Mouse (Mus musculus): ENCODE data around the gene P4hb. TPM values are rescaled to one million over a fixed set of nuclear protein-coding genes. Genes with fewer than 3 reads are reported as not detected.

The P4hb gene
- polyA plus RNA-seq, 1 experiment from 2014 or later: 259 TPM

- Histone ChIP-seq H3K9me3 (no peaks in the 10 kb centered on the region), H3K36me3 (replicated peaks) (peaks cover 18% of the 10 kb centered on the region), H3K4me1 (peaks cover 13% of the 10 kb centered on the region), H3K4me2 (no peak overlapping the region), H3K9ac (no peak overlapping the region), H3K27ac (no peak overlapping the region), H3K4me3 (no peak overlapping the region), H3K27me3 (replicated peaks) (no peaks in the 10 kb centered on the region)
- 31% methylated on average over 4 of the region's 4 CpGs for whole genome bisulfite sequencing
- ATAC-seq (replicated peaks): no peak
Measured at GRCm38 (mm10) chr11:120541907-120542306, 31.1 kb downstream of the P4hb start.

DNA sequence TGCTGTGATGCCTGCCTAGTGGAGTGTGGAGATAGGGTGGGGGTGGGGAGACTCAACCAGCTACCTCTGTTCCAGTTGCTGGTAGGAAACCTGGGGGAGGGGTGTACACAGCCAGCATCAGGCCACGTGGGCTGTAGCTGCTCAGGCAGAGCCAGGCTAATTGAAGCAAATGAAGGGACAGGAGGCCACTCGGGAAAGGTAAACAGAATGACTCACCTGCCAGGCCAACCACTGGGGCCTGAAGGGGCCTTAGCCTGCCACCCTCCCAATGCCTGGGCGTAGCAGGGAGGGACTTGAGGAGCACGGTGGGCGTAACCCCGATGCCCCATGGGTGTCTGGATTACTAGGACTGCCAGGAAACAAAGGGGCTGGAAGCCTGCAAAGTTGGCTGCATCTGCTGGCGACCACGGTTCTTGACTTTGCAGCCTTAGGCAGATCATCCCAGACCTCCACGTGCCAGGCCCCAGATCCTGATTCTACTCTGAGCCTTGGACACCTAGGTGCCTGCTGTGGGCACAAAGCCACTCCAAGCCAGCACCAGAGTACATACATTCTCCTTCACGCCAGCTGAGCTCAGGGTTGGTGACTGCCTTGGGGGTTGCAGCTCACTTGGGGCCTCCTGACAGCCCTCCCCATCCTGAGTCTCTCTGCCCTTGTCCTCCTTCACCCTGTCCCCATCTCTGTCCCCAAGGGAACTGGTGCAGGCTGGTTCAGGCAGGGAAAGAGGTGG, 33.6 kb downstream of the P4hb start:
- no peaks in the 10 kb centered on the region for H3K9me3 ChIP-seq
- no peak overlapping the region for H3K4me3 ChIP-seq
- H3K9ac ChIP-seq: peak overlapping the region; percentile 10; the same call in 1 of the 2 replicates
- 16% methylated on average over 10 of the region's 10 CpGs for WGBS
- no peak overlapping the region for H3K4me2 ChIP-seq
- peak overlapping the region; percentile 51; the same call in 1 of the 2 replicates for H3K27ac ChIP-seq
- peaks cover 13% of the 10 kb centered on the region for H3K4me1 ChIP-seq
- ATAC-seq (replicated peaks): peak; percentile 34; the same call in 1 of the 2 replicates
- H3K27me3 ChIP-seq (replicated peaks): no peaks in the 10 kb centered on the region
- H3K36me3 ChIP-seq (replicated peaks): peaks cover 18% of the 10 kb centered on the region

DNA sequence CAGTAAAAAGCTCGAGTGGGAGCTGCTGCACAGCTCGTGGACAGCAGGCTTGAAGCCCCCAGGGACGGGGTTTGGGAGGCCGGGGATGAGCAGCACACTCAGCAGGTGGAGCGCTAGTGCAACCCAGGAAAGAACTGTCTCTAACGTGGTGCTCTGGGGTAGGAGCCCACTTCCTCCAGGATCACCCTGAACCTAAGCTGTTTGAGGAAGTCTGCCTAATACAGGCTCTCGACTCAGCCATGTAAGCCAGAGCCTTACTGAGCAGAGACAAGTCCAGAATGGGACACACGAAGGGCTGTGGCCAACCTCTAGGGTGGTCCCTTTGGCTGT, 34.1 kb downstream of the P4hb start:
- Histone ChIP-seq H3K36me3 (replicated peaks) (peaks cover 14% of the 10 kb centered on the region), H3K4me1 (peaks cover 13% of the 10 kb centered on the region), H3K4me2 (no peak overlapping the region), H3K27ac (0 out of 2 replicates have a peak overlapping the region, but pooled peaks have one; percentile 16), H3K27me3 (replicated peaks) (no peaks in the 10 kb centered on the region), H3K9me3 (no peaks in the 10 kb centered on the region), H3K4me3 (no peak overlapping the region), H3K9ac (no peak overlapping the region)
- WGBS: 44% methylated on average over 8 of the region's 8 CpGs
- no peak; the same call in 1 of the 2 replicates for ATAC-seq (replicated peaks)

DNA sequence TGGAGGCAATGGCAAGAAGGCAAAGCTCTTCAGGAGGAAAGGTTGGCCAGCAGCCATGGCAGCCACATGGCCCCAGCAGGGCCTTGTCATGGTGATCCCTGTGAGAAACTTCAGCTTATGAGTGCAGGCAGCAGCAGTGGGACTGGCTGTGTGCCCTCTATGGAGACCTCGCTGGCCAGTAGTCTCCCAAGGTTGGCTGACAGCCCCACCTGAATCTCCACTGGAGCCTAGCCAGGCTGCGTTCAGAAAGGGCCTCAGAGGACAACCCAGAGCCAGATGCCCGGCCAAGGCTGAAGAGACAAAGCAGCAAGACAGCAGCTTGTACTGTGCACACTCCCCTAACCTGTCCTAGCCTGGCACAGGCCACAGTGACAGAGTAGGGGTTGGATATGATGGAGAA, 34.6 kb downstream of the P4hb start:
- Histone ChIP-seq H3K9me3 (no peaks in the 10 kb centered on the region), H3K4me3 (no peak overlapping the region), H3K27me3 (replicated peaks) (peaks cover 2% of the 10 kb centered on the region), H3K27ac (no peak overlapping the region), H3K4me2 (no peak overlapping the region), H3K9ac (no peak overlapping the region), H3K4me1 (peaks cover 13% of the 10 kb centered on the region), H3K36me3 (replicated peaks) (peaks cover 10% of the 10 kb centered on the region)
- no peak for ATAC-seq (replicated peaks)
- 79% methylated on average over 3 of the region's 3 CpGs for WGBS

GRCm38 (mm10) chr11:120535804-120536203, 37.2 kb downstream of the P4hb start:
- ATAC-seq (replicated peaks): no peak

GRCm38 (mm10) chr11:120535145-120535544, 37.9 kb downstream of the P4hb start:
- H3K36me3 ChIP-seq (replicated peaks): no peaks in the 10 kb centered on the region
- 75% methylated on average over 3 of the region's 3 CpGs for WGBS
- peaks cover 23% of the 10 kb centered on the region for H3K4me1 ChIP-seq
- ATAC-seq (replicated peaks): no peak
- no peak overlapping the region for H3K27ac ChIP-seq
- H3K27me3 ChIP-seq (replicated peaks): peaks cover 36% of the 10 kb centered on the region
- H3K9ac ChIP-seq: no peak overlapping the region
- H3K4me3 ChIP-seq: no peak overlapping the region
- no peaks in the 10 kb centered on the region for H3K9me3 ChIP-seq
- H3K4me2 ChIP-seq: no peak overlapping the region

More at GRCm38 (mm10) chr11:120535804-120536203, 37.2 kb downstream of the P4hb start:
- 83% methylated on average over 3 of the region's 3 CpGs for WGBS
- H3K4me1 ChIP-seq: peaks cover 17% of the 10 kb centered on the region
- no peak overlapping the region for H3K27ac ChIP-seq
- no peaks in the 10 kb centered on the region for H3K9me3 ChIP-seq
- H3K4me3 ChIP-seq: no peak overlapping the region
- H3K36me3 ChIP-seq (replicated peaks): no peaks in the 10 kb centered on the region
- H3K27me3 ChIP-seq (replicated peaks): peaks cover 29% of the 10 kb centered on the region
- H3K9ac ChIP-seq: no peak overlapping the region
- H3K4me2 ChIP-seq: no peak overlapping the region

- H3K27me3 ChIP-seq (replicated peaks): peaks cover 46% of the 10 kb centered on the region
- 84% methylated on average over 8 of the region's 8 CpGs for WGBS
- H3K36me3 ChIP-seq (replicated peaks): no peaks in the 10 kb centered on the region
- H3K4me1 ChIP-seq: peaks cover 13% of the 10 kb centered on the region
- H3K9ac ChIP-seq: no peak overlapping the region
- no peak overlapping the region for H3K27ac ChIP-seq
- H3K4me2 ChIP-seq: no peak overlapping the region
- no peak overlapping the region for H3K4me3 ChIP-seq
- no peaks in the 10 kb centered on the region for H3K9me3 ChIP-seq
- no peak for ATAC-seq (replicated peaks)
Measured at GRCm38 (mm10) chr11:120534093-120534492, 39.0 kb downstream of the P4hb start.

DNA sequence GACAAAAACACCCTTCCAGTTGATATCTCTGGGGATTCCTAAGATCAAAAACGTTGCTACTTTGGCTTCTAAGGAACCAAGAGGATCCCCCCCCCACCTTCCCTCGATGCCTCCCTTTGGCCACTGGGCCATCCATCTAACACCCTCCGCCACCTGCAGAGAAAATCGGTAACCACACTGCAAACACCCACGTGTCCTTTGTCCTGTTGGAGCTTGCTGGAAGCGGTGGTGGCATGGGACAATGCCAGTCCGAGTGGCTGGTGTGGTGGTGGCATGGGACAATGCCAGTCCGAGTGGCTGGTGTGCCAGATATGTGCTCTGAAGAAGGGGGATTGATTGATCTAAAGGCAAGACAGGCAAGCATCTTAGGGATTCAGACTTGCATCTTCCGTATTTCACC, 41.4 kb downstream of the P4hb start:
- no peaks in the 10 kb centered on the region for H3K36me3 ChIP-seq (replicated peaks)
- no peak for ATAC-seq (replicated peaks)
- H3K9me3 ChIP-seq: no peaks in the 10 kb centered on the region
- 32% methylated on average over 9 of the region's 9 CpGs for WGBS
- no peak overlapping the region for H3K4me3 ChIP-seq
- H3K27ac ChIP-seq: no peak overlapping the region
- H3K27me3 ChIP-seq (replicated peaks): peaks cover 64% of the 10 kb centered on the region
- H3K4me1 ChIP-seq: peaks cover 10% of the 10 kb centered on the region
- no peak overlapping the region for H3K4me2 ChIP-seq
- no peak overlapping the region for H3K9ac ChIP-seq

DNA sequence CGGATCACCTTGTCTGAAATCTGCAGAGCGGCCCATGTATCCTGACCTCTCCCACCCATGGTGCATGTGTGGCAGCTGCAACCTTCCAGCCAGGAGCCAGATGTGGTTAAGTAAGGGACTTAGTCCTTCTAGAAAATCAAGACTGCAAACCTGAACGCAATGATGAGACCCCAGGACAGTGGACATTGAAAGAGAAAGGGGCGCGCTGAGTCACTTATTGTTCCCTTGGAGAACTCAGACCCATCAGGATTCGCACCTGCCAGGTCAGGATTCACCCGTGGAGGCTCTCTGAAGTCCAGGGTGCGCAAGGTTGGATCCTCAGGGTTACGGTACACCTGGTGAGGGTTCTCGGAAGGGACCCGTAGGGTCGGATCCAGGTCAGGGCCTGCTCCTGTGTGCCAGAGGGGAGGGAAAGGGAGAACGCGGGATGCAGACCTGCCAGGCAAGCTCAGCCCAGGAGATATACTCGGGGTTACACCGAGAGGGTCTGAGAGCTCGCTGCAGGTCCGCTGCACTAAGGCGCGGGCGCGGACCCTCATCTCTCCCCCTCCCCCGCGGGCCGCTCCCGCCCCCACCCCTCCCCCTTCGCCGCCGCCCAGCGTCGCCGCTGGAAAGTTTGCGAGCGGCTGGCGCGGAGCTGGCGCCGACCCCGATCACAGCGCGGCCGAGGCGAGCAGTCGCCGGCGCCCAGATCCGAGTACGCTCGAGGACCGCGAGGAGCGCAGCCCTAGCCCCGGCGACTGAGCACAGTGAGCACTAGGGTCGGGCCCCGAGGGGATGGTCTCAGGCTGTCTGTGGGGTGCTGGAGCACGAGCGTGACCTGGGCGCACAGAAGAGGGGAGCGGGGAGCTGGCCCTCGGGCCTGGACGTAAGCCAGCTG, 42.7 kb downstream of the P4hb start, which contains the start of gene Gcgr:
Gcgr (plus strand) TSS at position 615 of the 880 bp plus-strand sequence.
- H3K9me3 ChIP-seq: no peaks in the 10 kb centered on the region
- peaks cover 64% of the 10 kb centered on the region for H3K27me3 ChIP-seq (replicated peaks)
- peak within 1 kb of the TSS; percentile 50 for H3K4me2 ChIP-seq
- no peak within 1 kb of the TSS for H3K27ac ChIP-seq
- no peaks in the 10 kb centered on the region for H3K36me3 ChIP-seq (replicated peaks)
- WGBS: 8% methylated on average over 51 of the region's 62 CpGs
- no peak within 1 kb of the TSS for H3K9ac ChIP-seq
- ATAC-seq (replicated peaks): no peak
- peak within 1 kb of the TSS; percentile 29 for H3K4me3 ChIP-seq
- peaks cover 10% of the 10 kb centered on the region for H3K4me1 ChIP-seq

DNA sequence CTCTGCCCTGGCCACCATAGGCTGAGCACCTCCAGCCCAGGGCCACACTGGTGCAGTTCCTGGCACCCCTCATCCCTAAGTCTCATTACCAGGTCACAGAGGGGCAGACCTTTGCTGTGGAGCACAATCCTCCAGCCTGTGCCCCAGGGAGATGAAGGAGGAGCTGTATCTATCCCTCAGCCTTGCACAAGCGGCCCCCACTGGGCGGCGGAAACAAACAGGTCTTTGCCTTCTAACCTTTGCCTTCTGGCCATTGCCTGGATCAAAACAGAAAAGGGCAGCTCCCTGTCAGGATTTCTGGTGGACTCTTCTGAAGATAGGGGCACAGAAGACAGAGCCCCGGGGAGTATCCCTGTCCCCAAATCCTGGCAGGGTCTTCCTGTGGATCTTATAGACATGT, 44.1 kb downstream of the P4hb start:
- Histone ChIP-seq H3K9me3 (no peaks in the 10 kb centered on the region), H3K4me2 (no peak overlapping the region), H3K4me3 (no peak overlapping the region), H3K36me3 (replicated peaks) (no peaks in the 10 kb centered on the region), H3K4me1 (peaks cover 10% of the 10 kb centered on the region), H3K27ac (no peak overlapping the region), H3K9ac (no peak overlapping the region), H3K27me3 (replicated peaks) (peaks cover 64% of the 10 kb centered on the region)
- WGBS: 41% methylated on average over 4 of the region's 4 CpGs
- ATAC-seq (replicated peaks): no peak

- WGBS: 82% methylated on average over 9 of the region's 9 CpGs
- H3K4me1 ChIP-seq: peaks cover 10% of the 10 kb centered on the region
- H3K27ac ChIP-seq: no peak overlapping the region
- H3K36me3 ChIP-seq (replicated peaks): no peaks in the 10 kb centered on the region
- no peak overlapping the region for H3K4me3 ChIP-seq
- no peak overlapping the region for H3K9ac ChIP-seq
- H3K4me2 ChIP-seq: no peak overlapping the region
- ATAC-seq (replicated peaks): no peak
- H3K9me3 ChIP-seq: no peaks in the 10 kb centered on the region
- peaks cover 56% of the 10 kb centered on the region for H3K27me3 ChIP-seq (replicated peaks)
Measured at GRCm38 (mm10) chr11:120527690-120528354, 45.2 kb downstream of the P4hb start.

- no peak overlapping the region for H3K4me2 ChIP-seq
- no peaks in the 10 kb centered on the region for H3K9me3 ChIP-seq
- no peak overlapping the region for H3K4me3 ChIP-seq
- H3K27me3 ChIP-seq (replicated peaks): peaks cover 37% of the 10 kb centered on the region
- no peak overlapping the region for H3K9ac ChIP-seq
- H3K27ac ChIP-seq: no peak overlapping the region
- H3K4me1 ChIP-seq: peaks cover 8% of the 10 kb centered on the region
- H3K36me3 ChIP-seq (replicated peaks): no peaks in the 10 kb centered on the region
- 75% methylated on average over 2 of the region's 2 CpGs for WGBS
- ATAC-seq (replicated peaks): no peak
Measured at GRCm38 (mm10) chr11:120525959-120526358, 47.1 kb downstream of the P4hb start.

Data from midbrain, embryonic 15.5 days (tissue).